Mouse (Mus musculus) ES-E14 (cell line): ENCODE results near the gene Ppp5c. TPM values are rescaled to one million over a fixed set of nuclear protein-coding genes. Genes with fewer than 3 reads are reported as not detected.

Experiments
- DNase-seq: peaks from one replicate; pipeline ENCODE4 v3.0.0-alpha.2; 2013; ENCODE audit warnings: low read depth, low spot score
- H3K27ac ChIP-seq: 2 replicates; pipeline ENCODE4 v1.5.1; 2012; ENCODE audit warnings: low read depth, mild to moderate bottlenecking, low read length, moderate library complexity, mixed read lengths; ENCODE audit not compliant: poor library complexity, insufficient read depth, severe bottlenecking
- H3K36me3 ChIP-seq: 2 replicates; pipeline ENCODE4 v1.6.1; 2012; ENCODE audit warnings: mild to moderate bottlenecking, low read length, moderate library complexity, mixed read lengths; ENCODE audit not compliant: control insufficient read depth, poor library complexity, insufficient read depth, severe bottlenecking
- H3K4me1 ChIP-seq, 2 experiments: fragments of 150-350 bp in 1 of 2; sonication (generic) in 1 of 2; 2 replicates each; pipeline ENCODE4 v1.6.1; 2012; ENCODE audit warnings: low read length in 2 of 2, mild to moderate bottlenecking in 1 of 2, mixed read lengths in 1 of 2; ENCODE audit not compliant: control insufficient read depth in 2 of 2, insufficient read depth in 2 of 2, poor library complexity in 1 of 2
- H3K4me3 ChIP-seq, 2 experiments: fragments of 150-350 bp in 1 of 2; sonication (generic) in 1 of 2; 2 replicates each; pipeline ENCODE4 v1.5.1; 2012; ENCODE audit warnings: low read length in 2 of 2, low read depth in 1 of 2, mild to moderate bottlenecking in 1 of 2, mixed read lengths in 1 of 2; ENCODE audit not compliant: insufficient read depth in 1 of 2, poor library complexity in 1 of 2, severe bottlenecking in 1 of 2
- H3K9ac ChIP-seq: 2 replicates; pipeline ENCODE4 v1.6.1; 2012; ENCODE audit warnings: low read depth, mild to moderate bottlenecking, low read length, mixed read lengths; ENCODE audit not compliant: poor library complexity, insufficient read depth, severe bottlenecking
- H3K9me3 ChIP-seq: fragments of 150-350 bp; sonication (generic); 2 replicates; pipeline ENCODE4 v1.6.1; 2012; ENCODE audit warnings: low read depth, mild to moderate bottlenecking, low read length; ENCODE audit not compliant: control insufficient read depth, insufficient read depth
- CHD2 ChIP-seq: IDR thresholded peaks from 2 replicates; pipeline ENCODE4 v1.6.1; 2014; ENCODE audit warnings: mild to moderate bottlenecking, low read depth, low read length, inconsistent platforms
- HCFC1 ChIP-seq: IDR thresholded peaks from 2 replicates; pipeline ENCODE4 v1.6.1; 2012; ENCODE audit warnings: low read length, inconsistent platforms, borderline replicate concordance; ENCODE audit not compliant: insufficient read depth
- MAFK ChIP-seq: IDR thresholded peaks from 2 replicates; pipeline ENCODE4 v1.6.1; 2014; ENCODE audit warnings: mild to moderate bottlenecking, low read depth, low read length, inconsistent platforms; ENCODE audit not compliant: insufficient read depth
- ZC3H11A ChIP-seq: IDR thresholded peaks from 2 replicates; pipeline ENCODE4 v1.6.1; 2012; ENCODE audit warnings: low read depth, mild to moderate bottlenecking, inconsistent platforms, low read length, borderline replicate concordance
- ZNF384 ChIP-seq: IDR thresholded peaks from 2 replicates; pipeline ENCODE4 v1.6.1; 2012; ENCODE audit warnings: low read depth, low read length, inconsistent platforms
- in situ Hi-C, 2 experiments: fragments of 600-800 bp; cut with MboI; formaldehyde crosslinking; loops; one replicate each; pipeline ENCODE4 v1.15.1; 2025; ENCODE audit warnings: low sequenced_read_pairs in 2 of 2, inconsistent platforms in 1 of 2; ENCODE audit not compliant: unreplicated experiment in 2 of 2
- total RNA-seq: library from RNA; depleted of rRNA; stranded (reverse); fragments of 300-350 nt; gene quantifications from 2 replicates; pipeline ENCODE4 v1.2.3, GENCODE M21; 2012

The Ppp5c gene
- total RNA-seq, 1 experiment: 112 TPM

- H3K9ac ChIP-seq: no peak overlapping the region
- no peaks in the 10 kb centered on the region for H3K36me3 ChIP-seq
- H3K4me3 ChIP-seq: no peak overlapping the region
- in situ Hi-C loops: no loop called here
- H3K4me1 ChIP-seq: peaks cover 1 to 8% of the 10 kb centered on the region in 2 experiments; a peak in 2 of 4 replicates
- no peak for DNase-seq
- H3K27ac ChIP-seq: no peak overlapping the region
- no peaks in the 10 kb centered on the region for H3K9me3 ChIP-seq
- TF ChIP-seq ZNF384 (no peak), ZC3H11A (no peak), HCFC1 (no peak), CHD2 (no peak), MAFK (no peak)
These were observed 40.1 kb downstream of the Ppp5c start for GRCm38 (mm10) chr7:16987541-16988149.

GRCm38 (mm10) chr7:16982859-16983568 is 44.7 kb downstream of the Ppp5c start, which contains the start of gene Gm42372:
Gm42372 (plus strand) TSS chr7:16983086.
- Histone ChIP-seq H3K27ac (no peak within 1 kb of the TSS), H3K4me3 (peak within 1 kb of the TSS; percentile 42 to 56), H3K36me3 (no peaks in the 10 kb centered on the region), H3K4me1 (peaks cover 2 to 7% of the 10 kb centered on the region in 2 experiments; a peak in 2 of 4 replicates), H3K9ac (no peak within 1 kb of the TSS; the same call in 1 of the 2 replicates), H3K9me3 (no peaks in the 10 kb centered on the region)
- DNase-seq: peak; percentile 57
- TF ChIP-seq CHD2: no peak
- TF ChIP-seq HCFC1: no peak
- TF ChIP-seq MAFK: no peak
- TF ChIP-seq ZC3H11A: no peak
- TF ChIP-seq ZNF384: no peak
- in situ Hi-C loops: no loop called here

- Histone ChIP-seq H3K36me3 (no peaks in the 10 kb centered on the region), H3K27ac (no peak overlapping the region), H3K4me3 (peak overlapping the region; percentile 29 to 48; a peak in 2 of 4 replicates), H3K4me1 (peaks cover 2 to 12% of the 10 kb centered on the region in 2 experiments; a peak in 2 of 4 replicates), H3K9me3 (no peaks in the 10 kb centered on the region), H3K9ac (peak overlapping the region; percentile 67)
- in situ Hi-C loops: no loop called here
- DNase-seq: no peak
- TF ChIP-seq ZNF384 (no peak), CHD2 (no peak), MAFK (no peak)
These were observed 47.4 kb downstream of the Ppp5c start for GRCm38 (mm10) chr7:16980348-16980747.

- no peak for DNase-seq
- Histone ChIP-seq H3K27ac (no peak overlapping the region), H3K36me3 (no peaks in the 10 kb centered on the region), H3K4me1 (peaks cover 2 to 12% of the 10 kb centered on the region in 2 experiments; a peak in 2 of 4 replicates), H3K9ac (no peak overlapping the region), H3K9me3 (no peaks in the 10 kb centered on the region), H3K4me3 (no peak overlapping the region)
- in situ Hi-C loops: no loop called here
- TF ChIP-seq ZNF384: no peak
- no peak for TF ChIP-seq MAFK
These were observed 49.1 kb downstream of the Ppp5c start for GRCm38 (mm10) chr7:16978593-16978992.

- H3K27ac ChIP-seq: no peak overlapping the region
- no peak for DNase-seq
- TF ChIP-seq MAFK (no peak), ZNF384 (no peak), CHD2 (no peak), ZC3H11A (no peak), HCFC1 (no peak)
- no peak overlapping the region for H3K4me3 ChIP-seq
- in situ Hi-C loops: no loop called here
- no peaks in the 10 kb centered on the region for H3K9me3 ChIP-seq
- H3K9ac ChIP-seq: no peak overlapping the region
- no peaks in the 10 kb centered on the region for H3K36me3 ChIP-seq
- H3K4me1 ChIP-seq: peaks cover 2 to 12% of the 10 kb centered on the region in 2 experiments; a peak in 2 of 4 replicates
These were observed 49.6 kb downstream of the Ppp5c start for GRCm38 (mm10) chr7:16978173-16978572.
